ENCODE assay signal across 8 mouse cellular contexts in genomic region chr11:70214191-70214855, GRCm38 (mm10). TPM values are rescaled to one million over a fixed set of nuclear protein-coding genes. Genes with fewer than 3 reads are reported as not detected.
DNase-seq lines count a peak whose midpoint lies in the region; ATAC-seq and TF ChIP-seq lines count a peak whose summit lies in the region.

No protein-coding gene starts in this region.

- H3K36me3 ChIP-seq in C2C12 (ENCODE audit: control insufficient read depth, insufficient read depth) = peaks cover 30% of the 10 kb centered on the region
- peaks cover 6% of the 10 kb centered on the region; the same call in 1 of the 2 replicates for H3K36me3 ChIP-seq in embryonic facial prominence, embryonic 12.5 days
- no peaks in the 10 kb centered on the region for H3K36me3 ChIP-seq in hindbrain, embryonic 16.5 days (ENCODE audit: control insufficient read depth, insufficient read depth, low read length)
- peaks cover 14% of the 10 kb centered on the region; the same call in 1 of the 2 replicates for H3K36me3 ChIP-seq in liver, embryonic 13.5 days

- H3K4me3 ChIP-seq in C2C12 (ENCODE audit: insufficient read depth, poor library complexity, severe bottlenecking) = peak overlapping the region; percentile 59
- H3K4me3 ChIP-seq in embryonic facial prominence, embryonic 12.5 days = peak overlapping the region; percentile 37
- H3K4me3 ChIP-seq in hindbrain, embryonic 16.5 days (ENCODE audit: low read length) = peak overlapping the region; percentile 36
- H3K4me3 ChIP-seq in liver, embryonic 13.5 days (replicated peaks) = peak overlapping the region; percentile 39

- H3K4me1 ChIP-seq in embryonic facial prominence, embryonic 12.5 days = peaks cover 30% of the 10 kb centered on the region
- peaks cover 32% of the 10 kb centered on the region for H3K4me1 ChIP-seq in hindbrain, embryonic 16.5 days (ENCODE audit: control insufficient read depth, insufficient read depth, low read depth, low read length)
- peaks cover 32% of the 10 kb centered on the region for H3K4me1 ChIP-seq in liver, embryonic 13.5 days (replicated peaks)

- H3K9ac ChIP-seq in embryonic facial prominence, embryonic 12.5 days = peak overlapping the region; percentile 56
- peak overlapping the region; percentile 46 for H3K9ac ChIP-seq in hindbrain, embryonic 16.5 days (ENCODE audit: low read depth, low read length)
- H3K9ac ChIP-seq in liver, embryonic 13.5 days = peak overlapping the region; percentile 1; the same call in 1 of the 2 replicates

- ATAC-seq in embryonic facial prominence, embryonic 12.5 days (ENCODE audit: insufficient number of reproducible peaks, insufficient read depth, low FRiP score, low TSS enrichment) = peak; percentile 29; the same call in 1 of the 2 replicates
- peak; percentile 46; the same call in 1 of the 2 replicates for ATAC-seq in hindbrain, embryonic 16.5 days
- ATAC-seq in liver, embryonic 13.5 days (ENCODE audit: low read depth) = peak; percentile 27; the same call in 1 of the 2 replicates

- peak; percentile 52 to 78 for DNase-seq in adrenal gland, adult (ENCODE audit: inconsistent age in 2 of 2, low spot score in 1 of 2)
- no peak for DNase-seq in adrenal gland, adult 18-20 months (ENCODE audit: low spot score in 2 of 2)
- no peak for DNase-seq in liver, embryonic 13.5 days
- DNase-seq in urinary bladder, postnatal 25 days (ENCODE audit: low spot score) = no peak
- no peak for DNase-seq in gastrocnemius, postnatal 10 days

- no peaks in the 10 kb centered on the region for H3K27me3 ChIP-seq in C2C12 (ENCODE audit: control insufficient read depth, insufficient read depth, insufficient read length)
- H3K27me3 ChIP-seq in embryonic facial prominence, embryonic 12.5 days = peaks cover 70% of the 10 kb centered on the region
- H3K27me3 ChIP-seq in hindbrain, embryonic 16.5 days (replicated peaks; ENCODE audit: control insufficient read depth, insufficient read depth, low read length) = peaks cover 14% of the 10 kb centered on the region
- H3K27me3 ChIP-seq in liver, embryonic 13.5 days = peaks cover 68% of the 10 kb centered on the region

- H3K79me3 ChIP-seq in C2C12 (ENCODE audit: low read depth) = peaks cover 20% of the 10 kb centered on the region

- peak overlapping the region; percentile 58 for H3K4me2 ChIP-seq in embryonic facial prominence, embryonic 12.5 days (replicated peaks)
- peak overlapping the region; percentile 58 for H3K4me2 ChIP-seq in hindbrain, embryonic 16.5 days (ENCODE audit: low read length)
- H3K4me2 ChIP-seq in liver, embryonic 13.5 days = peak overlapping the region; percentile 56

- 1% methylated on average over 46 of the region's 46 CpGs for WGBS in embryonic facial prominence, embryonic 12.5 days
- WGBS in hindbrain, embryonic 16.5 days = under 1% methylated on average over 42 of the region's 46 CpGs
- 4% methylated on average over 46 of the region's 46 CpGs for WGBS in liver, embryonic 13.5 days (ENCODE audit: insufficient replicate concordance)

- no peaks in the 10 kb centered on the region for H3K9me3 ChIP-seq in embryonic facial prominence, embryonic 12.5 days
- no peaks in the 10 kb centered on the region for H3K9me3 ChIP-seq in hindbrain, embryonic 16.5 days (ENCODE audit: control insufficient read depth, low read length)
- no peaks in the 10 kb centered on the region for H3K9me3 ChIP-seq in liver, embryonic 13.5 days (replicated peaks)

- TF ChIP-seq CTCF in C2C12 (IDR thresholded peaks at IDR 0.05; ENCODE audit: control insufficient read depth, insufficient read depth, insufficient read length) = no peak

- peak overlapping the region; percentile 84 for H3ac ChIP-seq in C2C12 (ENCODE audit: control insufficient read depth, insufficient read length, low read depth)

- no peak overlapping the region for H3K27ac ChIP-seq in embryonic facial prominence, embryonic 12.5 days
- no peak overlapping the region for H3K27ac ChIP-seq in hindbrain, embryonic 16.5 days (ENCODE audit: low read depth, low read length)
- no peak overlapping the region for H3K27ac ChIP-seq in liver, embryonic 13.5 days

- H3K79me2 ChIP-seq in C2C12 (ENCODE audit: control insufficient read depth, insufficient read depth) = peaks cover 61% of the 10 kb centered on the region

TF ChIP-seq in C2C12, 6 proteins besides CTCF, POLR2A, EP300 and RAD21:
- TF ChIP-seq USF1 (IDR thresholded peaks at IDR 0.05; ENCODE audit: low read depth) (no peak), CEBPB (IDR thresholded peaks at IDR 0.05; ENCODE audit: low read depth) (no peak), MAX (IDR thresholded peaks at IDR 0.05) (peak; percentile 33), MYOD1 (IDR thresholded peaks at IDR 0.05; ENCODE audit: control insufficient read depth, insufficient read length, low read depth) (no peak), MYOG (IDR thresholded peaks at IDR 0.05; ENCODE audit: control insufficient read depth, extremely low read depth, insufficient read length) (no peak)

RNA-seq across cellular contexts. Expression of gene Slc16a11, which starts 1.8 kb away (rescaled TPM):
- 1 to 10 TPM in 1 of 2 experiments, under 1 TPM in 1; 0.53 to 1.1 TPM for total RNA-seq in adrenal gland, adult 18-20 months (2021)
- polyA plus RNA-seq in C2C12 (2012; fragmentation: generic; extraction: Trizol) = 145 TPM
- polyA plus RNA-seq in embryonic facial prominence, embryonic 12.5 days (2016; fragmentation: Nextera tagmentation; extraction: Ambion mirVana) = 1.5 and 2.0 TPM in 2 replicates
- polyA plus RNA-seq in hindbrain, embryonic 16.5 days (2015; fragmentation: Nextera tagmentation; extraction: Ambion mirVana) = 8.7 and 9.7 TPM in 2 replicates
- 0.73 and 0.83 TPM in 2 replicates for polyA plus RNA-seq in liver, embryonic 13.5 days (2015; fragmentation: Nextera tagmentation; extraction: Ambion mirVana)
- under 1 TPM in 1 of 2 experiments, not detected in 1; 0.63 TPM for total RNA-seq in gastrocnemius, postnatal 10 days (2021)

RNA-seq across cellular contexts. Expression of gene Slc16a13, which starts 6.5 kb away (rescaled TPM):
- total RNA-seq in adrenal gland, adult 18-20 months (2021) = 1 to 10 TPM; 2.4 to 2.9 TPM
- polyA plus RNA-seq in C2C12 (2012; fragmentation: generic; extraction: Trizol) = 22.0 TPM
- polyA plus RNA-seq in embryonic facial prominence, embryonic 12.5 days (2016; fragmentation: Nextera tagmentation; extraction: Ambion mirVana) = 12.8 and 13.3 TPM in 2 replicates
- 11.9 and 15.2 TPM in 2 replicates for polyA plus RNA-seq in hindbrain, embryonic 16.5 days (2015; fragmentation: Nextera tagmentation; extraction: Ambion mirVana)
- 4.8 and 7.5 TPM in 2 replicates for polyA plus RNA-seq in liver, embryonic 13.5 days (2015; fragmentation: Nextera tagmentation; extraction: Ambion mirVana)
- 1 to 10 TPM; 1.1 to 3.7 TPM for total RNA-seq in gastrocnemius, postnatal 10 days (2021)

RNA-seq across cellular contexts. Expression of gene Bcl6b, which starts 15.3 kb away (rescaled TPM):
- 10 to 100 TPM in 1 of 2 experiments, 1 to 10 TPM in 1; 7.4 to 22.5 TPM for total RNA-seq in adrenal gland, adult 18-20 months (2021)
- polyA plus RNA-seq in C2C12 (2012; fragmentation: generic; extraction: Trizol) = 9.3 TPM
- polyA plus RNA-seq in embryonic facial prominence, embryonic 12.5 days (2016; fragmentation: Nextera tagmentation; extraction: Ambion mirVana) = 10.7 and 10.8 TPM in 2 replicates
- polyA plus RNA-seq in hindbrain, embryonic 16.5 days (2015; fragmentation: Nextera tagmentation; extraction: Ambion mirVana) = 5.1 and 6.6 TPM in 2 replicates
- 1.6 and 1.8 TPM in 2 replicates for polyA plus RNA-seq in liver, embryonic 13.5 days (2015; fragmentation: Nextera tagmentation; extraction: Ambion mirVana)
- total RNA-seq in gastrocnemius, postnatal 10 days (2021) = 10 to 100 TPM; 12.6 to 21.5 TPM

RNA-seq across cellular contexts. Expression of gene 0610010K14Rik, which starts 23.4 kb away (rescaled TPM):
- total RNA-seq in adrenal gland, adult 18-20 months (2021) = 10 to 100 TPM; 33.7 to 37.3 TPM
- 91.7 TPM for polyA plus RNA-seq in C2C12 (2012; fragmentation: generic; extraction: Trizol)
- polyA plus RNA-seq in embryonic facial prominence, embryonic 12.5 days (2016; fragmentation: Nextera tagmentation; extraction: Ambion mirVana) = 193 and 202 TPM in 2 replicates
- 167 and 175 TPM in 2 replicates for polyA plus RNA-seq in hindbrain, embryonic 16.5 days (2015; fragmentation: Nextera tagmentation; extraction: Ambion mirVana)
- 82.5 and 85.7 TPM in 2 replicates for polyA plus RNA-seq in liver, embryonic 13.5 days (2015; fragmentation: Nextera tagmentation; extraction: Ambion mirVana)
- 10 to 100 TPM; 46.0 to 51.4 TPM for total RNA-seq in gastrocnemius, postnatal 10 days (2021)

RNA-seq across cellular contexts. Expression of gene Gm21988, which starts 25.3 kb away (rescaled TPM):
- total RNA-seq in adrenal gland, adult 18-20 months (2021) = 1 to 10 TPM; 4.3 to 5.3 TPM
- polyA plus RNA-seq in C2C12 (2012; fragmentation: generic; extraction: Trizol) = 10.8 TPM
- 9.9 and 13.2 TPM in 2 replicates for polyA plus RNA-seq in embryonic facial prominence, embryonic 12.5 days (2016; fragmentation: Nextera tagmentation; extraction: Ambion mirVana)
- polyA plus RNA-seq in hindbrain, embryonic 16.5 days (2015; fragmentation: Nextera tagmentation; extraction: Ambion mirVana) = 13.8 and 15.7 TPM in 2 replicates
- 6.5 and 7.1 TPM in 2 replicates for polyA plus RNA-seq in liver, embryonic 13.5 days (2015; fragmentation: Nextera tagmentation; extraction: Ambion mirVana)
- total RNA-seq in gastrocnemius, postnatal 10 days (2021) = 1 to 10 TPM; 2.8 to 3.8 TPM

Comparison
In these comparisons a context has a peak if more than half of its experiments do, and no peak if none do; other contexts are left out.
1. DNase-seq: peak in adrenal gland, adult (2 of 2); none in adrenal gland, adult 18-20 months (0 of 2), liver, embryonic 13.5 days (single experiment), urinary bladder, postnatal 25 days (single experiment) and gastrocnemius, postnatal 10 days (single experiment).
2. H3K9ac ChIP-seq: peak in every context shown above with its lines; median percentile 56 in embryonic facial prominence, embryonic 12.5 days; 46 in hindbrain, embryonic 16.5 days; 1 in liver, embryonic 13.5 days.
3. RNA of gene Slc16a11, which starts 1.8 kb away (polyA plus RNA-seq): 145 TPM in C2C12 (single experiment); 8.7 to 9.7 TPM in hindbrain, embryonic 16.5 days, 1.5 to 2.0 TPM in embryonic facial prominence, embryonic 12.5 days and 0.73 to 0.83 TPM in liver, embryonic 13.5 days; every median in the first group is over 10 times any median in the second.
4. Peak in every context shown above with its lines, with median percentiles within 50 percentile points of each other: H3K4me3 ChIP-seq, ATAC-seq and H3K4me2 ChIP-seq.